Mouse (Mus musculus) heart, adult 2 months (tissue): Measurements from ENCODE around the gene Efna2. TPM values are rescaled to one million over a fixed set of nuclear protein-coding genes. Genes with fewer than 3 reads are reported as not detected.

Experiments used
- DNase-seq, 2 experiments: peaks; one replicate each; pipeline ENCODE4 v3.0.0; 2021
- H3K27ac ChIP-seq: fragments of 200-600 bp; 2 replicates; pipeline ENCODE4 v1.8.1; 2022
- H3K27me3 ChIP-seq: fragments of 200-500 bp; 2 replicates; pipeline ENCODE4 v1.6.1; 2012; ENCODE audit warnings: mild to moderate bottlenecking, low read length, inconsistent platforms, mixed read lengths; ENCODE audit not compliant: control insufficient read depth, insufficient read depth
- H3K36me3 ChIP-seq: fragments of 200-500 bp; 2 replicates; pipeline ENCODE4 v1.6.1; 2012; ENCODE audit warnings: low read length, inconsistent platforms; ENCODE audit not compliant: control insufficient read depth, insufficient read depth
- H3K4me1 ChIP-seq: fragments of 200-500 bp; 2 replicates; pipeline ENCODE4 v1.6.1; 2011; ENCODE audit warnings: low read length; ENCODE audit not compliant: control insufficient read depth, insufficient read depth
- H3K4me3 ChIP-seq: fragments of 200-600 bp; 2 replicates; pipeline ENCODE4 v1.8.1; 2022
- H3K79me2 ChIP-seq: fragments of 200-500 bp; replicated peaks from 2 replicates; pipeline ENCODE4 v1.6.1; 2012; ENCODE audit warnings: mild to moderate bottlenecking, inconsistent platforms, low read length, moderate library complexity, mixed read lengths; ENCODE audit not compliant: control insufficient read depth, insufficient read depth
- H3K9ac ChIP-seq: fragments of 200-500 bp; 2 replicates; pipeline ENCODE4 v1.6.1; 2012; ENCODE audit warnings: low read depth, mild to moderate bottlenecking, control low read depth, inconsistent platforms, low read length, mixed read lengths
- CTCF ChIP-seq: fragments of 200-600 bp; IDR thresholded peaks from 2 replicates; pipeline ENCODE4 v1.8.1; 2022; ENCODE audit warnings: antibody characterized with exemption, mild to moderate bottlenecking, moderate library complexity
- EP300 ChIP-seq: fragments of 200-500 bp; IDR thresholded peaks from 2 replicates; pipeline ENCODE4 v1.6.1; 2011; ENCODE audit warnings: low read depth, low read length, control low read depth; ENCODE audit not compliant: insufficient read depth
- POLR2A ChIP-seq: fragments of 200-500 bp; IDR thresholded peaks from 2 replicates; pipeline ENCODE4 v1.6.1; 2011; ENCODE audit warnings: mild to moderate bottlenecking, low read depth, low read length, control low read depth; ENCODE audit not compliant: insufficient read depth
- WGBS: fragments of 180-500 bp; shearing (Covaris S2); methylation state at CpG from one replicate; pipeline ENCODE4 v1.1.7; 2018; 5-methylcytosine and 5-hydroxymethylcytosine counted together
- intact Hi-C: fragments of 180-260 bp; cut with DNase I; formaldehyde crosslinking; loops from one replicate; pipeline ENCODE4 v1.15.1; 2025
- polyA plus RNA-seq: library from polyadenylated mRNA; depleted of rRNA; stranded (reverse); fragments of >200 nt; gene quantifications from 2 replicates; pipeline ENCODE4 v1.2.3, GENCODE M21; 2012
- total RNA-seq, 2 experiments: library from RNA; stranded (reverse); gene quantifications; 2 replicates each; pipeline ENCODE4 v1.2.3; 2021

The Efna2 gene
- total and polyA plus RNA-seq, 3 experiments: 0.86 to 1.7 (median 1.1) TPM

GRCm38 (mm10) chr10:80159021-80159560, 20.2 kb upstream of the Efna2 start:
- peak in 1 of 2 experiments; percentile 77 for DNase-seq
- H3K79me2 ChIP-seq: no peaks in the 10 kb centered on the region
- intact Hi-C loops: no loop called here

DNA sequence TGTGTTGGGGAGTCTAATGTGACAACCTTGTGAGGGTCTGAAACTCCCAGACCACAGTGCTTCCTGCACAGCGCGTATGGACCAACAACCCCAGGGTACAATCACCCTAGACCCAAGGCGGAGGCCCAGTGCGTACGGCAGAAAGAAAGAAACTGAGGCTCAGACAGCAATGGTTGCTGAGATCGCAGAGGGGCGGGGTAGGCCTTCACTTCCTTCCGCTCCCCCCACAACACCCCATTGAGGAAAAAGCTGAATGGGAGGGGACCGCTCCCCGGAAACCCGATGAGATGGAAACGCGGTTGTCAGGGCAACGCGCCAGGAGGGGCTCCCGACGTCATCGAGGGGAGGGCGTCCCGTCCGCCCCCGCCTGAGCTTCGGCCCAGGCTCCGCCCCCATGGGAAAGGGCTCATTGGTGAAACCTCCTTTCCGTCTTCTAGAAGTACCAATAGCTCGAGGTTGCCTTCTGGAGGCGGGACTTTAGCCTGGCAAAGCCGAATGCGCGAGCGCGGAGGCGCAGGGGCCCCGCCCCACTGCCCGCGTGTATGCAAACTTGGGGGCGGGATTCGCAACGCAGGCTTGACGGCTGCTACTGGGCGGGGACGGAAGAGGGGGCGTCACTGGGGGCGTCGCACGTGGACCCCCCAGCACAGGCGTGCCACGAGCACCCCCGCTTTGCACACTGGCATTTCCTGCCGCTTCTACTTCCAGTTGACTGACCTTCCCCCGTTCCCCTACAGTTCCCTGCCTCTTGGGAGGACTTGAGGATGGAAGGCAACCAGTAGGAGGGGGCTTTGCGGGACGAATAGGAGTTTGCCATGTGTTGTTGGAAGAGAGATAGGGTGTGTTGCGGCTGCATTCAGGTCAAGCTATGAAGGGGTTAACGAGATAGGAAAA, 19.5 kb upstream of the Efna2 start:
- Histone ChIP-seq H3K36me3 (peaks cover 17% of the 10 kb centered on the region), H3K9ac (peak overlapping the region; percentile 40), H3K4me3 (peak overlapping the region; percentile 45), H3K27me3 (no peaks in the 10 kb centered on the region), H3K27ac (peak overlapping the region; percentile 95), H3K4me1 (peaks cover 37% of the 10 kb centered on the region), H3K79me2 (no peaks in the 10 kb centered on the region)
- WGBS: under 1% methylated on average over 55 of the region's 55 CpGs
- intact Hi-C loops: no loop called here
- TF ChIP-seq POLR2A (peak; percentile 75), CTCF (no peak), EP300 (peak; percentile 86; the same call in 1 of the 2 replicates)
- DNase-seq: peak; percentile 98 to 99

More at GRCm38 (mm10) chr10:80159021-80159560, 20.2 kb upstream of the Efna2 start:
- H3K4me3 ChIP-seq: peak overlapping the region; percentile 43
- TF ChIP-seq EP300: no peak
- peak overlapping the region; percentile 40 for H3K9ac ChIP-seq
- peaks cover 37% of the 10 kb centered on the region for H3K4me1 ChIP-seq
- H3K27me3 ChIP-seq: no peaks in the 10 kb centered on the region
- H3K36me3 ChIP-seq: peaks cover 20% of the 10 kb centered on the region
- H3K27ac ChIP-seq: peak overlapping the region; percentile 95
- 7% methylated on average over 12 of the region's 12 CpGs for WGBS

DNA sequence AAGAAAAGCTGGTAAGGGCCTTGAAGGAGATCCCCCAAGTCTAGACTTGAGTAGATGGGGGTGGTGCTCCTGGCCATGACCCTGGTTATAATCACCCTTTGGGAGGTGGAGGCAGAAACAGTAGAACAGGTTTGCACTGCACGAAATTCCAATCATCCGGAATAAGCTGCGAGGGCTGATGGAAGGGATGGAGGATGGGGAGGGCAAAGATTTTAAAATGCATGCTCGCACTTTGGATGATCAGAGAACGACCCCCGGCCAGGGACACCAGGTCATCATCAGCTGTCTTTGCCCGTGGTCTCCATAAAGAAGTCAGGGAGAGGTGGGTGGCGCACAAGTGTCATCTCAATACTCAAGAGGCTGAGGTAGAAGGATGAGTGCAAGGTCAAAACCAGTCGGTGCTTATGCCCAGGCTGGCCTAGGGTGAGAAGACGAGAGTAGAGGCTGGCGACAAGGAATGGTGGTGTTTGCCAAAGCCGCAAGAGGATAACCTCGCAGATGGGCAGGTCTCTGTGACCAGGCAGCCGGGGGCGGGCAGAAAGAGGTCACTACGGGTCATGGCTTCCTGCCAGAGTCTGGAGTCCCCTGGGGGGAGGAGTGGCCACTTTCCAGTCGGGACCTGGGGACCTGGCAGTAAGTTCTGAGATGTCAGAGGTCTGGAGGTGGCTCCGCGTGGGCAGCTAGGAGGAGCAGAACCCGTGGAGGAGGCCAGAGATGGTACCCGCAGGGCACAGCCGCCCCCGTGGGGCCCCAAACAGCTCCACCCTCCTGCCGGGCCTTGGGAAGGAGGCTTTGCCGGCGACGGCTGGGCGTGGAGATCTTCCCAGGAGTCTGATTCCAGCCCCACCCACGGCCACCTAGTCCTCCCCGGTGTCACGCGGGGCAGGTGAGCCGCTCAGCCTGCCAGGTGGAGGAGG, 18.6 kb upstream of the Efna2 start:
- 2% methylated on average over 33 of the region's 33 CpGs for WGBS
- intact Hi-C loops: no loop called here
- Histone ChIP-seq H3K27ac (peak overlapping the region; percentile 95), H3K4me1 (peaks cover 35% of the 10 kb centered on the region), H3K9ac (peak overlapping the region; percentile 73), H3K79me2 (no peaks in the 10 kb centered on the region), H3K27me3 (no peaks in the 10 kb centered on the region), H3K36me3 (peaks cover 14% of the 10 kb centered on the region), H3K4me3 (peak overlapping the region; percentile 45)
- peak; percentile 89 to 94 for DNase-seq
- TF ChIP-seq POLR2A: peak; percentile 57
- TF ChIP-seq EP300: no peak
- no peak for TF ChIP-seq CTCF

DNA sequence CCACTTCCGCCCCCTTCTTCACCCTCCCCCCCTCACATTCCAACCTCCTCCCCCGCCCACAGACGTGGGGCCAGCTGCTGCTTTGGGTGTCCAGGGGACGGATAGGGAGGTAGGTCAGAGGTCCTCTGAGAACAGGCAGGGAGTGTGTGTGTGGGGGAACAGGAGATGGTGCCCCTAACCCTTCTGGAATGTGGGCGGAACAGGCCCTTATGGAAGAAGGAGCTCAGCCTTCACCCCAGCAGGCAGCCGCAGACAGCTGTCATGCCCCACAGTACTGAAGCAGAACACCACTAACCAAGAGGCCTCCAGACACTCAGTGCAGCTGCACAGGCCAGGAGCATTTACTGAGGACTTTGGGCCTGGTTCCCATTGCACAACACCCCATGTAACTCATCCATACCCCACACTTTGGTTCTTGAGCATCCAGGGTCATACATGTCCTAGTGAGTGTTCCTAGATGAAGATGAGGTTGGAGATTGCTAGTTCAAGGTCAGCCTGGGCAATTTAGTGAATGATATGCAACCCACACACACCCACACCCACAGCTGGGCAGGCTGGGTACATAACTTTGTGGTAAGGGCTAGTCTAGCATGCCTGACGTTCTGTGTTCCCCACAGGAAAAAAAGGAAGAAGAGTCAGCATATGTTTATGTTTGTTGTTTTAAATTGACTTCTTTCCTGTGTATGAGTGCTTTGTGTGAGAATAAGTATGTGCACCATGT, 17.6 kb upstream of the Efna2 start:
- TF ChIP-seq EP300 (no peak), POLR2A (0 out of 2 replicates have a peak, but pooled peaks have one; percentile 15), CTCF (no peak)
- no peak overlapping the region for H3K4me3 ChIP-seq
- H3K36me3 ChIP-seq: peaks cover 8% of the 10 kb centered on the region
- intact Hi-C loops: no loop called here
- peak; percentile 64 to 66 for DNase-seq
- H3K27me3 ChIP-seq: no peaks in the 10 kb centered on the region
- H3K4me1 ChIP-seq: peaks cover 33% of the 10 kb centered on the region
- peak overlapping the region; percentile 95 for H3K27ac ChIP-seq
- H3K9ac ChIP-seq: no peak overlapping the region
- 18% methylated on average over 6 of the region's 7 CpGs for WGBS
- H3K79me2 ChIP-seq: no peaks in the 10 kb centered on the region

DNA sequence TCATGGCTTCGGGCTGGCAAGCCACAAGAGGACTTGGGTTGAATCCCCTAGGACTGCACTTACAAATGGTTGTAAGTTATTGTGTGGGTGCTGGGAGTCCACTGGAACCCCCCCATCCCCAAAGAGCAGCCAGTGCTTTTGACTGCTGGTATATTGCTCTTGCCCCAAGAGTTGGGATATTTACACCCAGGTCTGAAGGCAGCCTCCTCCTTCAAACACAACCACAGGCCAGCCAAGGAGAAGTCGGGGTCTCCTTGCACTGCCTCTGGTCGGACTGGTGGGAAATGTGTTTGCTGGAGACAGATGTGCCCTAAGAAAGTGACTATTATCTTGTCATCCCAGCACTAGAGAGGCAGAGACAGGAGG, 17.1 kb upstream of the Efna2 start:
- intact Hi-C loops: no loop called here
- peak in 1 of 2 experiments; percentile 6 for DNase-seq
- WGBS: 90% methylated on average over 3 of the region's 3 CpGs
- Histone ChIP-seq H3K79me2 (no peaks in the 10 kb centered on the region), H3K27me3 (no peaks in the 10 kb centered on the region), H3K4me1 (peaks cover 31% of the 10 kb centered on the region), H3K36me3 (peaks cover 6% of the 10 kb centered on the region), H3K9ac (no peak overlapping the region), H3K4me3 (no peak overlapping the region), H3K27ac (peak overlapping the region; percentile 95)
- TF ChIP-seq POLR2A (no peak), CTCF (no peak), EP300 (no peak)
